Mouse (Mus musculus): Measurements from ENCODE around the gene Sri.

- TF ChIP-seq CTCF (IDR thresholded peaks at IDR 0.05; ENCODE audit: insufficient read depth, low read length) = no peak
- TF ChIP-seq POLR2A (IDR thresholded peaks at IDR 0.05; ENCODE audit: borderline replicate concordance, extremely low read depth, low read depth, low read length) = peak; percentile 88
These were observed 10.5 kb downstream of the Sri start for GRCm38 (mm10) chr5:8056141-8057017.
